Mouse (Mus musculus) CH12.LX (cell line): ENCODE data around the gene S100pbp. TPM values are rescaled to one million over a fixed set of nuclear protein-coding genes. Genes with fewer than 3 reads are reported as not detected.

Experiments used
- DNase-seq: peaks from one replicate; pipeline ENCODE4 v3.0.0-alpha.2; 2013; ENCODE audit errors: extremely low read depth
- H3K27ac ChIP-seq: 2 replicates; pipeline ENCODE4 v1.5.1; 2012; ENCODE audit warnings: low read depth, mild to moderate bottlenecking, control low read depth, moderate library complexity; ENCODE audit not compliant: insufficient read depth
- H3K27me3 ChIP-seq: replicated peaks from 2 replicates; pipeline ENCODE3; 2012; ENCODE audit warnings: inconsistent platforms
- H3K36me3 ChIP-seq, 2 experiments: replicated peaks in 1 of 2; 2 replicates each; pipeline versions ENCODE3 to v1.6.1; 2012; ENCODE audit warnings: inconsistent platforms in 1 of 2, low read length in 1 of 2, mild to moderate bottlenecking in 1 of 2, mixed read lengths in 1 of 2, moderate library complexity in 1 of 2; ENCODE audit not compliant: control insufficient read depth in 1 of 2, insufficient read depth in 1 of 2
- H3K4me1 ChIP-seq, 2 experiments: 2 replicates each; pipeline ENCODE4 v1.6.1; 2012; ENCODE audit warnings: inconsistent platforms in 1 of 2, moderate library complexity in 1 of 2; ENCODE audit not compliant: insufficient read depth in 2 of 2, control insufficient read depth in 1 of 2
- H3K4me2 ChIP-seq: 2 replicates; pipeline ENCODE4 v1.6.1; 2012; ENCODE audit warnings: low read depth, mild to moderate bottlenecking, control low read depth; ENCODE audit not compliant: poor library complexity, insufficient read depth, severe bottlenecking
- H3K4me3 ChIP-seq, 3 experiments: fragments of 150-350 bp in 1 of 3; sonication (generic) in 1 of 3; replicated peaks in 1 of 3; 2 replicates each; pipeline versions ENCODE3 to v1.5.1; 2011 to 2012; ENCODE audit warnings: low read depth in 2 of 3, low read length in 2 of 3, mild to moderate bottlenecking in 2 of 3, moderate library complexity in 2 of 3, control low read depth in 1 of 3, improper control_type of control experiment in 1 of 3, inconsistent platforms in 1 of 3, mixed read lengths in 1 of 3; ENCODE audit not compliant: poor library complexity in 1 of 3
- H3K79me2 ChIP-seq: replicated peaks from 2 replicates; pipeline ENCODE4 v1.6.1; 2012; ENCODE audit warnings: mild to moderate bottlenecking, moderate library complexity; ENCODE audit not compliant: control insufficient read depth, poor library complexity, insufficient read depth, severe bottlenecking; ENCODE audit errors: extremely low read depth
- H3K9ac ChIP-seq: 2 replicates; pipeline ENCODE4 v1.6.1; 2012; ENCODE audit warnings: low read depth, mild to moderate bottlenecking, control low read depth, moderate library complexity; ENCODE audit not compliant: insufficient read depth
- H3K9me3 ChIP-seq: replicated peaks from 2 replicates; pipeline ENCODE3; 2012; ENCODE audit warnings: low read length, inconsistent platforms, mixed read lengths
- BHLHE40 ChIP-seq: IDR thresholded peaks from 2 replicates; pipeline ENCODE4 v1.6.1; 2011; ENCODE audit warnings: mild to moderate bottlenecking, low read depth, low read length, improper control_type of control experiment
- CHD1 ChIP-seq: IDR thresholded peaks from 2 replicates; pipeline ENCODE4 v1.6.1; 2012; ENCODE audit warnings: low read depth, low read length, improper control_type of control experiment, inconsistent platforms
- E2F4 ChIP-seq: IDR thresholded peaks from 2 replicates; pipeline ENCODE4 v1.6.1; 2011; ENCODE audit warnings: low read depth, low read length, improper control_type of control experiment; ENCODE audit not compliant: insufficient replicate concordance
- HCFC1 ChIP-seq: IDR thresholded peaks from 2 replicates; pipeline ENCODE4 v1.6.1; 2012; ENCODE audit warnings: low read depth, mild to moderate bottlenecking, inconsistent platforms, low read length, improper control_type of control experiment
- JUN ChIP-seq: IDR thresholded peaks from 2 replicates; pipeline ENCODE4 v1.6.1; 2011; ENCODE audit warnings: low read depth, mild to moderate bottlenecking, low read length, improper control_type of control experiment, moderate library complexity; ENCODE audit not compliant: insufficient read depth
- JUND ChIP-seq: conservative IDR thresholded peaks from 2 replicates; pipeline ENCODE4 v1.6.1; 2011; ENCODE audit warnings: low read depth, low read length, improper control_type of control experiment
- KAT2A ChIP-seq: IDR thresholded peaks from 2 replicates; pipeline ENCODE4 v1.6.1; 2012; ENCODE audit warnings: low read length, improper control_type of control experiment, inconsistent platforms; ENCODE audit not compliant: insufficient replicate concordance
- MAFK ChIP-seq: IDR thresholded peaks from 2 replicates; pipeline ENCODE4 v1.6.1; 2011; ENCODE audit warnings: low read length, improper control_type of control experiment; ENCODE audit not compliant: insufficient replicate concordance
- MAX ChIP-seq: IDR thresholded peaks from 2 replicates; pipeline ENCODE4 v1.6.1; 2011; ENCODE audit warnings: low read length, improper control_type of control experiment
- MXI1 ChIP-seq: IDR thresholded peaks from 2 replicates; pipeline ENCODE4 v1.6.1; 2011; ENCODE audit warnings: mild to moderate bottlenecking, low read depth, low read length, improper control_type of control experiment
- NRF1 ChIP-seq: IDR thresholded peaks from 2 replicates; pipeline ENCODE4 v1.6.1; 2014; ENCODE audit warnings: low read depth, mild to moderate bottlenecking, inconsistent platforms, low read length, improper control_type of control experiment, moderate library complexity
- SIN3A ChIP-seq: IDR thresholded peaks from 2 replicates; pipeline ENCODE4 v1.6.1; 2012; ENCODE audit warnings: low read length, improper control_type of control experiment, inconsistent platforms
- SMC3 ChIP-seq: IDR thresholded peaks from 2 replicates; pipeline ENCODE4 v1.6.1; 2011; ENCODE audit warnings: low read depth, low read length, improper control_type of control experiment
- TBP ChIP-seq: conservative IDR thresholded peaks from 2 replicates; pipeline ENCODE4 v1.6.1; 2011; ENCODE audit warnings: low read depth, low read length, improper control_type of control experiment
- TCF12 ChIP-seq: IDR thresholded peaks from 2 replicates; pipeline ENCODE4 v1.6.1; 2014; ENCODE audit warnings: low read depth, mild to moderate bottlenecking, inconsistent platforms, low read length, improper control_type of control experiment
- UBTF ChIP-seq: IDR thresholded peaks from 2 replicates; pipeline ENCODE4 v1.6.1; 2012; ENCODE audit warnings: low read depth, mild to moderate bottlenecking, inconsistent platforms, low read length, improper control_type of control experiment, moderate library complexity
- USF1 ChIP-seq: IDR thresholded peaks from 2 replicates; pipeline ENCODE4 v1.6.1; 2014; ENCODE audit warnings: low read depth, mild to moderate bottlenecking, inconsistent platforms, low read length, improper control_type of control experiment
- USF2 ChIP-seq: conservative IDR thresholded peaks from 2 replicates; pipeline ENCODE4 v1.6.1; 2011; ENCODE audit warnings: low read depth, low read length, improper control_type of control experiment
- dilution Hi-C: fragments of 300-500 bp; cut with MboI; formaldehyde crosslinking; loops from 2 replicates; pipeline ENCODE4 v1.14.3; 2020; ENCODE audit warnings: low sequenced_read_pairs; ENCODE audit not compliant: extremely low pct_unique_long_range_greater_than_20kb, extremely low pct_ligation_motif_present
- in situ Hi-C: fragments of 300-500 bp; cut with MboI; formaldehyde crosslinking; loops from 3 replicates; pipeline ENCODE4 v1.14.3; 2019; ENCODE audit warnings: low sequenced_read_pairs, low pct_ligation_motif_present, low pct_unique_long_range_greater_than_20kb, mixed read lengths
- polyA plus RNA-seq: library from polyadenylated mRNA; unstranded; fragments of >175 nt; gene quantifications from 2 replicates; pipeline ENCODE4 v1.2.1, GENCODE M21; 2012; ENCODE audit warnings: low read depth; ENCODE audit not compliant: insufficient read length
- total RNA-seq, 2 experiments: library from RNA; depleted of rRNA; stranded (reverse); fragments of 300-350 nt in 1 of 2; fragments of >200 nt in 1 of 2; gene quantifications; 2 replicates each; pipeline ENCODE4 v1.2.3; 2012 to 2014

Gene S100pbp
- total and polyA plus RNA-seq, 3 experiments, result 22.5 to 43.6 (median 43.6) TPM

GRCm38 (mm10) chr4:129234488-129234887 is 45.0 kb upstream of the S100pbp start:
- Histone ChIP-seq H3K36me3 (no peaks in the 10 kb centered on the region), H3K4me1 (peaks cover 10 to 27% of the 10 kb centered on the region in 2 experiments), H3K4me3 (no peak overlapping the region), H3K4me2 (no peak overlapping the region), H3K9me3 (no peaks in the 10 kb centered on the region), H3K9ac (no peak overlapping the region), H3K79me2 (no peaks in the 10 kb centered on the region), H3K27me3 (peaks cover 8% of the 10 kb centered on the region), H3K27ac (no peak overlapping the region)
- DNase-seq, result no peak
- TF ChIP-seq MXI1 (no peak), CHD1 (no peak), USF1 (no peak)
- in situ Hi-C loops (no loop called here), dilution Hi-C loops (no loop called here)

GRCm38 (mm10) chr4:129232561-129233360 is 43.2 kb upstream of the S100pbp start:
- Histone ChIP-seq H3K36me3 (no peaks in the 10 kb centered on the region), H3K27me3 (peaks cover 4% of the 10 kb centered on the region), H3K4me3 (no peak overlapping the region), H3K9ac (no peak overlapping the region), H3K79me2 (no peaks in the 10 kb centered on the region), H3K4me2 (no peak overlapping the region), H3K4me1 (peaks cover 7 to 23% of the 10 kb centered on the region in 2 experiments), H3K9me3 (no peaks in the 10 kb centered on the region), H3K27ac (no peak overlapping the region)
- no peak for DNase-seq
- no peak for TF ChIP-seq HCFC1
- TF ChIP-seq KAT2A, result no peak
- TF ChIP-seq E2F4, result no peak
- TF ChIP-seq UBTF, result no peak
- TF ChIP-seq TCF12, result no peak
- no peak for TF ChIP-seq MAX
- TF ChIP-seq TBP, result no peak
- TF ChIP-seq CHD1, result no peak
- TF ChIP-seq USF1, result no peak
- no peak for TF ChIP-seq NRF1
- no peak for TF ChIP-seq MAFK
- no peak for TF ChIP-seq JUND
- TF ChIP-seq JUN, result no peak
- no peak for TF ChIP-seq USF2
- TF ChIP-seq SMC3, result no peak
- no peak for TF ChIP-seq SIN3A
- TF ChIP-seq BHLHE40, result no peak
- in situ Hi-C loops, result no loop called here
- dilution Hi-C loops, result no loop called here
